Mouse (Mus musculus): ENCODE measurements around the gene Gaa. TPM values are rescaled to one million over a fixed set of nuclear protein-coding genes. Genes with fewer than 3 reads are reported as not detected.
"Not testable (repeated sequence)": the region's sequence is repeated elsewhere in the genome, so short reads cannot be mapped to it uniquely, and the experiment has no call there.

Gene Gaa
- total RNA-seq, 4 experiments from 2014 or later, result 336 to 359 (median 339) TPM

- no peak for DNase-seq (ENCODE audit: low spot score in 2 of 2)
Measured at GRCm38 (mm10) chr11:119252854-119253541, 14.7 kb upstream of the Gaa start.

DNA sequence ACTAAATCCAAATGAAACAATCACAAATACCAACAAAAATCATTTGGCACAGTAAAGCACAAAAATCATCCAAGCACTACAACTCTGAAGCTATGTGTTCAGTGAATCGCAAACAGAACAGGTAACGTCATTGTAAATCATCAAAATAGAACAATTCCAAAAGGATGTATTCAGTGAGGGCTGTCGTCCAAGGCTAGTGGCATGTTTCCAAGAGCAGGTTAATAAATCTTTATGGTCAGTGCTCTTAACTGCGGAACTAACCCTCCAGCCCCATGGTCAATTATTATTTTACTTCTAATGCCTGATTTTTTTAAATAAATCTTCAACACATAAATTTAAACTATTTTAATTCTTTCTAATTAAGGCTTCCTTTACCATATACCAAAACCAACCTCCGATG lies 11.1 kb upstream of the Gaa start:
- not testable (repeated sequence) for DNase-seq (ENCODE audit: low spot score in 2 of 2)

DNA sequence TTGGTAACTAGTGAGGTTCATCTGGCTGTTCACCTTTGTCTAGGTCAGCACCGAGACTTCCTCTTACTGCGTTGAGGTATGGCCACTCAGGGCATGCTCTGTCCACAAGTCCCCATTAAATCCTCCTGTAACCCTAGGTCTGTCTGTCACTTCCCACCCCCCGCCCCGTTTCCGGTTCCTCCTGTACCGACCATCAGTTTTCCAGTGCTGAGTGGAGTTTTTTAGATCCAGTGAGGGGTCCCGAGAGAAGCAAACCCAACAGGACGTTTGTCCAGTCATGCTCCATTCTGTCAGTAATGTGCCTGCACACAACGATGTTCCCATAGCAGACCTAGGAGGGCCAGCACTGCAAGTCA lies 9.5 kb upstream of the Gaa start:
- no peak for DNase-seq (ENCODE audit: low spot score in 2 of 2)

DNA sequence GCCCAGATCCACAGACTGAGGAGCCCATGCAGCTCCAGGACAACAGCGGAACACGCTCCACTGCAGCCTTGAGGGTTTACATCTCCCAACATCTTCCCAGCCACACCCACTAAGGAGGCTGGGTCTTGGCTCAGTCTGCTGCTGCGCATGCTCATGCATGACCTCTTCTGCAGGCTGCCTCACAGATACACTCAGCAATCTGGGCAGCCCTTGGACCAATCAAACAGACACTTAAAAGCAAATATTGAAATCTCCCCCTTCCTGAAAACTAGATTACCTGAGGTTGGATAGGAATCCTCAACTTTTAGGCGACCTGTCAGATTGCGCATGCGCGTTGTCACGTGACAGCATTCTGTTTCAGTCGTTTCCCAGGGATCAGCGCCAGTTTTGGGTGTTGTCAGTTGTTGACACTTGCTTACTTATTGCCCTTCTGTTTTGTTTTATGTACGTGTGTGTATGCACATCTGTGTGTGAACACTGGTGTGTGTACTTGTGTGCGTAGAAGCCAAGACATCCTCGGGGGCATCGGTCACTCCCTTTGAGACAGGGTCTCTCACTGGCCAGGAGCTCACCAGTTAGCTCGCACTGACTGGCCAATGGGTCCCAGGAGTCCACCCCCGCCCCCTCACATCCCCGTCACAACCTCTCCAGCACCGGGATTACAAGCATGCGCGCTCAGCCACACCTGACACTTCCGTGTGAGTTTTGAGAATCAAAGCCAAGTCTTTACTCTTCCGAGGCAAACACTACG lies 8.9 kb upstream of the Gaa start:
- peak in 1 of 2 experiments; percentile 76 for DNase-seq (ENCODE audit: low spot score in 2 of 2)

GRCm38 (mm10) chr11:119259977-119260376 lies 7.7 kb upstream of the Gaa start:
- DNase-seq (ENCODE audit: low spot score in 2 of 2), result no peak

- DNase-seq (ENCODE audit: low spot score in 2 of 2), result no peak
Measured at GRCm38 (mm10) chr11:119264413-119264812, 3.3 kb upstream of the Gaa start.

GRCm38 (mm10) chr11:119265811-119266210 lies 1.9 kb upstream of the Gaa start:
- DNase-seq (ENCODE audit: low spot score in 2 of 2), result no peak

DNA sequence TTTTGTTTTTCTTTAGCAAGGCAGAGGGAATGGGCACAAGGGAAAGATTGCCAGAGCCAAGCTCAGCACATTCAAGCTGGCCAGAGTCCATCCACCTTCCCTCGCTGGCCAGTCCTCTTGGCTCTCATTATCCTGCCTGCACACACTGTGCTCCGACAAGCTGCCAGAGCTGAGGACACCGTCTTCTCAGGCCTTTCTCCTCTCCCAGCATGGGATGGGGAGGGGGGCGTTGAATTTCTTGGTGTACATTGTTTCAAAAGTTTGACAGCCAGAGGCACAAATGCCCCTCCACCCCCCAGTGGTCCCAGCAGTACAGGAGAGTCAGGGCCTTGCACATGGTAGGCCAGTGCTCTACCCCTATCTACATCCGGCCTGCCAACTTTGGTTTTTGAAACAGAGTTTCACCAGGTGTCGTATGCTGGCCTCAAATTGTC lies 429 bp upstream of the Gaa start:
- peak in 1 of 2 experiments; percentile 56 for DNase-seq (ENCODE audit: low spot score in 2 of 2)

GRCm38 (mm10) chr11:119268557-119269195 lies 989 bp downstream of the Gaa start:
- DNase-seq (ENCODE audit: low spot score in 2 of 2), result peak; percentile 77 to 79

GRCm38 (mm10) chr11:119272492-119272891 lies 4.8 kb downstream of the Gaa start:
- not testable (repeated sequence) for DNase-seq (ENCODE audit: low spot score in 2 of 2)

DNA sequence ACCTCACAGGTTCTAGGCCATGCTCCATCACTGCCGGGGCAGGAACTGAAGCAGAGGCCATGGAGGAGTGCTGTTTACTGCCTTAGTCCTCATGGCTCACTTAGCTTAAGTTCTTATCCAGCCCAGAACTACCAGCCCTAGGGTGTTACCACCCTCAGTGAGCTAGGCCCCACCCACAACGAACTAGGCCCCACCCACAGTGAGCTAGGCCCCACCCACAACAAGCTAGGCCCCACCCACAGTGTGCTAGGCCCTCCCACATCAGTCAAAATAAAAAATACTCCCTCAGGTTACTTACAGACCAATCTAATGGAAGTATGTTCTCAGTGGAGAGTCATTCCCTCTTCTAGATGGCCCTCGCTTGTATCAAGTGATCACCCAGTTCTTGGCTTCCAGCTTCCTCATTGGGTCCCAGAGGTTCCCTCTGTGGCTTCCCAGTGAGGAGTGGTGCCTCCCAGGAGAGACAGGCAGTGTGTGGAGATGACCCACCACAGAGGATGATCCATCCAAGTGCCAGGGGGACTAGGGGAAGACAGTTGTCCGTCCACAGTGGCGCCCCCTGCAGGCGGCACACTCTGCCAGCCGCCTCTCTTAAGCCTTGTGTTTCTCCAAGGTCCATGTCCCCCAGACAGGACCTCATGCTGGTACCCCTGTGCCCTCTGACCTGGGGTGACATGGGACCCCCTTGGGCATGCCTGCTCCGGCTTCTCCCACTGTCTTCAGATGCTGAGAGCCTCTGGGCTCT lies 5.7 kb downstream of the Gaa start:
- no peak for DNase-seq (ENCODE audit: low spot score in 2 of 2)

- no peak for DNase-seq (ENCODE audit: low spot score in 2 of 2)
Measured at GRCm38 (mm10) chr11:119281030-119281429, 13.3 kb downstream of the Gaa start.

GRCm38 (mm10) chr11:119285791-119286527 lies 18.3 kb downstream of the Gaa start:
- no peak for DNase-seq (ENCODE audit: low spot score in 2 of 2)

DNA sequence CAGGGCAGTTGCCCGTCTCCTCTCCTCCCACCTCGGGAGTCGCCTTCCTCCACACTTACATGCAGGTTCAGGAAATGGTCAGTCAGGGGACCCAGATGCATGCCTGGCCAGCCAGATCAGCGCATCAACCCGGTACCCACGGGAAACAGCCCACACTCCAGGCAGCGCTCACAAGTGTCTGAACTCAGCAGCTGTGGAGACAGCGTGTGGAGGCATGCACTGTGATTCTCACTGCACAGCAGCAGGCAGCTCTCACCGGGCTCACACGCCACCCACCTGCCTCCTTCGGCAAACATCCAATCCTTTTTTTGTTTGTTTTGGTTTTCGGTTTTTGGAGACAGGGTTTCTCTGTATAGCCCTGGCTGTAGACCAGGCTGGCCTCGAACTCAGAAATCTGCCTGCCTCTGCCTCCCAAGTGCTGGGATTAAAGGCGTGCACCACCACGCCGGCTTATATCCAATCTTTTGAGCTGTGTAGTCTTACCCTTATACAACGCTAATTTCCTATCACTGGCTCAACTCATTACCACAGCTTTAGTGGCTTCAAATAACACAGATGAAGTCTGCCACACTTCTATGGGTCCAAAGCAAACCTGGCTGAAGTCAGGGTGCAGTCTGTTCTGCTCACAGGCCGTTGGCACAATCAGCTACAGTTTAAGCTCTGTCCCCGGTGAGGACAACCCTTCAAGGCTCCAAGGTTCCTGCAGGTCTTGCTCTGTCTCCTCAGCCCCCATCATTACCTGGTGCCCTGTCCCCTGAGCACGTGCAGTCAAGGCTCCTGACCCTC lies 19.7 kb downstream of the Gaa start:
- DNase-seq (ENCODE audit: low spot score in 2 of 2), result no peak

- DNase-seq (ENCODE audit: low spot score in 2 of 2), result not testable (repeated sequence)
Measured at GRCm38 (mm10) chr11:119292861-119293260, 25.2 kb downstream of the Gaa start.

DNA sequence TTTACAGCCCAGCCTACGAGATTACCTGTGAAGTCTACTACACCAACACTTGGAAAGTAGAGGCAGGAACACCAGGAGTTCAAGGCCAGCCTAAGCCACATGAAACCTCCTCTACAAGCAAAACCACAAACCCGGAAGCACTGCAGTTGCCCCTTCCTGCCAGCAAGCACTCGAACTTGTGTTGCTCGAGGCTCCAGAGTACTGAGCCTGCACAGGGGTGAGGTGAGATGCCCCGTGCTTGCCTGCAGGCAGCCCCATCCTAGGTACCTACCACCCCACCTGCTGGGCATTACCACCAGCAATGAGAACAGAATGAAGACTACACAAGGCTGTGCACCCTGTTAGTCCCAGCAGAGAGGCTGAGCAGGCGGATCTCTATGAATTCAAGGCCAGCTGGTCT lies 30.3 kb downstream of the Gaa start:
- DNase-seq (ENCODE audit: low spot score in 2 of 2), result no peak

DNA sequence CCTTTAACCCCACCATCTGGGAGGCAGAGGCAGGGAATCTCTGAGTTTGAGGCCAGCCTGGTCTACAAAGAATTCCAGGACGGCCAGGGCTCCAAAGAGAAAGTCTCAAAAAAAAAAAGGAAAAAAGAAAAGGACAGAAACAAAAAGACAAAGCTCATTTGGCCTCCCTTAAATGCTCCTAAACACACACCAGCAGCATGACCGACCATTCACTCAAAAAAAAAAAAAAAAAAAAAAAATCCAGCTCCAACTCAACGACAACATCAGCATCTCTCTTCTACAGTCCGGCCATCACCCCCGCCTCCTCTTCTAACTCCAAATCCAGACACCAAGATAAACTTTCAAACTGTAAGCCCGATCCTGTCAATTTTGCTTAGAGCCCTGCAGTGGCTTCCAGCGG lies 31.2 kb downstream of the Gaa start:
- DNase-seq (ENCODE audit: low spot score in 2 of 2), result no peak

DNA sequence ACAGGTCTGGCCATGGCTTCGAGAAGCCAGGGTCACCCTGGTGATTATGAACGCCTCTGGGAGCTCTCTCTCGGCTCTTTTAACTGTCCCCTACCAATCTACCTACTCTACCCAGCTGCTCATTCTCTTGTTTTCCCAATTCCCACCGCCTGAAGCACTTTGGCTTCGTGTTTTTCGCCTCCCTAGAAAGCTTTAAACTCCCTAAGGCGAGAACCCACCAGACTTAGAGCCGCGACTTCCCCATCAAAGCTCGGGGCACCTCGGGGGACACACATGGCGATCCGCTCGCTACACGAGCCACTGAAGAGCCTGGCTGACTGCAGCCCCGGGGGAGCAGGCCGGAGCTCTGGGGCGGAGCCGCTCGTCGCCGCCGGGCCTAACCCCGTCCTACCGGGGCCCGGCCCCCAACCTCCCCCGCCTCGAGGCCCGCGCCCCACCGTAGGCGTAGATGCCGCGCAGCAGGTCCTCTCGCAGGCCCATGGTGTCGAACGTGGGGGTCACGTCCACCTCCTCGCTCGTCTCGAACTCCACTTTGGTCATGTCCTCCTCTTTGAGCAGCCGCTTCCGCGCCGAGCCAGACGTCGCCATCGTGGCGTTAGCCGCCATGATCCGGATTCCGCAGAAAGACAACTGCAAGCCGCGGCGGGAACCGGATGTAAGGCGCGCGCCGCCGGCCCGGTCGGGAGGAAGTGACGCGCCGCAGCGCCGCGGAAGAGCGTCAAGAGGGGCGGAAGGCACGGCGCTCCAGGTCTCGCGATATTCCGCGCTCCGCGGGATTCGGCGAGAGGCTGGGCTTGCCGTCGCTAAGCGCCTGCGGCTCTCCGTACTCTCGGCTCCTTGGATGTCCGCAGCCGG lies 31.9 kb downstream of the Gaa start, which contains the start of gene Eif4a3:
Gene Eif4a3 (minus strand): TSS at position 699 of the 855 bp plus-strand sequence.
- DNase-seq (ENCODE audit: low spot score in 2 of 2), result peak; percentile 86 to 94
